Mouse (Mus musculus) activated CD4-positive, CD25-positive, alpha-beta regulatory T cell, adult 4 months (primary cell): Measurements from ENCODE around the gene Ccdc78. TPM values are rescaled to one million over a fixed set of nuclear protein-coding genes. Genes with fewer than 3 reads are reported as not detected.
"Not testable (repeated sequence)": the region's sequence is repeated elsewhere in the genome, so short reads cannot be mapped to it uniquely, and the experiment has no call there.

ENCODE experiments used
- ATAC-seq: one replicate; pipeline ENCODE4 v1.8.0; 2017
- polyA plus RNA-seq, 2 experiments: library from polyadenylated mRNA; unstranded; fragments of 100-300 nt; shearing (Covaris generic); gene quantifications; one replicate each; pipeline ENCODE4 v1.2.1; 2017

Ccdc78 gene
- under 1 TPM in 1 of 2 experiments, not detected in 1; 0.62 TPM for polyA plus RNA-seq

GRCm38 (mm10) chr17:25786280-25786679 is at the start of gene Ccdc78:
TSS of gene Ccdc78 (plus strand) at chr17:25786580.
- no peak for ATAC-seq

- ATAC-seq = no peak
These were observed 47.5 kb upstream of the Ccdc78 start for GRCm38 (mm10) chr17:25738861-25739260.

- not testable (repeated sequence) for ATAC-seq
These were observed 44.9 kb upstream of the Ccdc78 start for GRCm38 (mm10) chr17:25741471-25741870.

GRCm38 (mm10) chr17:25743831-25744230 is 42.5 kb upstream of the Ccdc78 start:
- ATAC-seq = no peak

- no peak for ATAC-seq
These were observed 42.1 kb upstream of the Ccdc78 start for GRCm38 (mm10) chr17:25744311-25744710.

GRCm38 (mm10) chr17:25748238-25748637 is 38.1 kb upstream of the Ccdc78 start:
- no peak for ATAC-seq

- no peak for ATAC-seq
These were observed 37.1 kb upstream of the Ccdc78 start for GRCm38 (mm10) chr17:25749314-25749713.

GRCm38 (mm10) chr17:25751446-25751845 is 34.9 kb upstream of the Ccdc78 start:
- no peak for ATAC-seq

GRCm38 (mm10) chr17:25754241-25754640 is 32.1 kb upstream of the Ccdc78 start, which contains the start of gene Msln:
TSS of gene Msln (minus strand) at chr17:25754378.
- ATAC-seq = no peak

GRCm38 (mm10) chr17:25755086-25755485 is 31.3 kb upstream of the Ccdc78 start:
- no peak for ATAC-seq

- no peak for ATAC-seq
These were observed 30.6 kb upstream of the Ccdc78 start for GRCm38 (mm10) chr17:25755627-25756377.

- ATAC-seq = no peak
These were observed 29.8 kb upstream of the Ccdc78 start for GRCm38 (mm10) chr17:25756378-25757242.

GRCm38 (mm10) chr17:25757691-25758090 is 28.7 kb upstream of the Ccdc78 start:
- ATAC-seq = no peak

- no peak for ATAC-seq
These were observed 26.2 kb upstream of the Ccdc78 start for GRCm38 (mm10) chr17:25760148-25760547.

GRCm38 (mm10) chr17:25761561-25761970 is 24.8 kb upstream of the Ccdc78 start:
- no peak for ATAC-seq

- ATAC-seq = no peak
These were observed 23.8 kb upstream of the Ccdc78 start for GRCm38 (mm10) chr17:25762591-25762990.

- no peak for ATAC-seq
These were observed 20.5 kb upstream of the Ccdc78 start for GRCm38 (mm10) chr17:25765886-25766285.

- no peak for ATAC-seq
These were observed 17.0 kb upstream of the Ccdc78 start for GRCm38 (mm10) chr17:25769331-25769730.

GRCm38 (mm10) chr17:25773549-25774120 is 12.7 kb upstream of the Ccdc78 start, which contains the start of gene Narfl:
TSS of gene Narfl (plus strand) at chr17:25773776.
- peak; percentile 85 for ATAC-seq

GRCm38 (mm10) chr17:25775318-25776062 is 10.9 kb upstream of the Ccdc78 start:
- ATAC-seq = no peak

GRCm38 (mm10) chr17:25777948-25778347 is 8.4 kb upstream of the Ccdc78 start:
- no peak for ATAC-seq

GRCm38 (mm10) chr17:25781339-25781738 is 5.0 kb upstream of the Ccdc78 start:
- no peak for ATAC-seq
